In the genomic region with DNA sequence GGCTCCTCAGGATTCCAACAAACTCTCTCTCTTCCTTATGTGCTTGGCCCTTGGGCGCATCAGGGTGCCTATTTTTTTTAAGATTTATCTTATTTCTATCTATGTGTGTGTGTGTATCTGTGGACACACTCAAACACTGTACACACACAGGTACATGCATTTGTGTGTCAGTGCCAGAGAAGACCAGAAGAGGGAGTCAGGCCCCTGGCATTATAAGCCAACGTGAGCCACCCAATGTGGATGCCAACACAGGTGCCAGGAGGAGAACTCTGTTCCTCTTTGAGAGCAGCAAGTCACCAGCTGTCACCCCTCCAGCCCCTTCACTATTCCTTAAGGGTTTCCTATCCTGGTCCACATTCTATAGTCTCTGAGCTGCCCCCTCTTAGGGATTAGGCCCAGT, we compare ENCODE assay signal across 8 mouse cellular contexts. TPM values are rescaled to one million over a fixed set of nuclear protein-coding genes. Genes with fewer than 3 reads are reported as not detected.
DNase-seq lines count a peak whose midpoint lies in the region; ATAC-seq and TF ChIP-seq lines count a peak whose summit lies in the region.

No protein-coding gene starts in this region.

- no peak overlapping the region for H3K9ac ChIP-seq in heart, embryonic 16.5 days (ENCODE audit: low read length)
- no peak overlapping the region for H3K9ac ChIP-seq in ES-Bruce4 (ENCODE audit: low read depth, poor library complexity, severe bottlenecking)
- H3K9ac ChIP-seq in forebrain, embryonic 15.5 days (replicated peaks), result no peak overlapping the region

- no peak for TF ChIP-seq POLR2A in ES-Bruce4 (IDR thresholded peaks at IDR 0.05; ENCODE audit: insufficient read depth, low read length)

- H3K4me1 ChIP-seq in heart, embryonic 16.5 days (ENCODE audit: control insufficient read depth, insufficient read depth, low read length), result peaks cover 28% of the 10 kb centered on the region
- H3K4me1 ChIP-seq in ES-Bruce4 (ENCODE audit: control insufficient read depth, insufficient read depth, low read length), result no peaks in the 10 kb centered on the region
- H3K4me1 ChIP-seq in forebrain, embryonic 15.5 days, result peaks cover 12% of the 10 kb centered on the region

- H3K9me3 ChIP-seq in heart, embryonic 16.5 days (replicated peaks; ENCODE audit: control insufficient read depth, low read length), result no peaks in the 10 kb centered on the region
- no peaks in the 10 kb centered on the region for H3K9me3 ChIP-seq in ES-Bruce4 (replicated peaks; ENCODE audit: control insufficient read depth, insufficient read depth, low read length, poor library complexity, severe bottlenecking)
- no peaks in the 10 kb centered on the region for H3K9me3 ChIP-seq in forebrain, embryonic 15.5 days

- no peak for DNase-seq in heart, adult 8-10 months (ENCODE audit: low spot score)
- DNase-seq in kidney, postnatal 10 days, result peak; percentile 61
- DNase-seq in naive thymus-derived CD4-positive, alpha-beta T cell, adult 2 months (ENCODE audit: low read depth), result peak; percentile 76
- DNase-seq in neural tube, embryonic 10.5 days (ENCODE audit: extremely low spot score, low spot score), result no peak
- no peak for DNase-seq in ovary, postnatal 10 days (ENCODE audit: low spot score)

- 62% methylated on average over 2 of the region's 2 CpGs for WGBS in heart, embryonic 16.5 days
- 60% methylated on average over 2 of the region's 2 CpGs for WGBS in forebrain, embryonic 15.5 days

- H3K36me3 ChIP-seq in heart, embryonic 16.5 days (ENCODE audit: control insufficient read depth, insufficient read depth), result no peaks in the 10 kb centered on the region
- no peaks in the 10 kb centered on the region for H3K36me3 ChIP-seq in ES-Bruce4 (ENCODE audit: control insufficient read depth, insufficient read depth, low read length, poor library complexity, severe bottlenecking)
- no peaks in the 10 kb centered on the region for H3K36me3 ChIP-seq in forebrain, embryonic 15.5 days

- TF ChIP-seq EP300 in ES-Bruce4 (IDR thresholded peaks at IDR 0.05; ENCODE audit: insufficient read depth, low read depth, low read length), result no peak

- H3K4me2 ChIP-seq in heart, embryonic 16.5 days (ENCODE audit: low read depth, low read length), result no peak overlapping the region
- no peak overlapping the region for H3K4me2 ChIP-seq in forebrain, embryonic 15.5 days (replicated peaks)

- peak overlapping the region; percentile 1; the same call in 1 of the 2 replicates for H3K27ac ChIP-seq in heart, embryonic 16.5 days (ENCODE audit: low read length)
- H3K27ac ChIP-seq in ES-Bruce4 (ENCODE audit: insufficient read depth, low read length), result no peak overlapping the region
- no peak overlapping the region for H3K27ac ChIP-seq in forebrain, embryonic 15.5 days (replicated peaks)

- TF ChIP-seq CTCF in ES-Bruce4 (IDR thresholded peaks at IDR 0.05; ENCODE audit: low read depth, low read length), result peak; percentile 27

- no peak overlapping the region for H3K4me3 ChIP-seq in heart, embryonic 16.5 days (ENCODE audit: low read length)
- H3K4me3 ChIP-seq in ES-Bruce4 (ENCODE audit: low read depth, low read length), result no peak overlapping the region
- H3K4me3 ChIP-seq in forebrain, embryonic 15.5 days, result no peak overlapping the region

- H3K27me3 ChIP-seq in heart, embryonic 16.5 days (ENCODE audit: control insufficient read depth, insufficient read depth, low read length), result no peaks in the 10 kb centered on the region
- no peaks in the 10 kb centered on the region for H3K27me3 ChIP-seq in ES-Bruce4 (ENCODE audit: control insufficient read depth, insufficient read depth, low read length, poor library complexity, severe bottlenecking)
- H3K27me3 ChIP-seq in forebrain, embryonic 15.5 days, result no peaks in the 10 kb centered on the region

- ATAC-seq in heart, embryonic 16.5 days (replicated peaks; ENCODE audit: extremely low read depth, insufficient read depth, low FRiP score), result no peak
- no peak for ATAC-seq in forebrain, embryonic 15.5 days (replicated peaks)

RNA-seq across cellular contexts. Expression of a gene that starts 19.1 kb away (rescaled TPM):
- polyA plus RNA-seq in heart, embryonic 16.5 days (2015; fragmentation: Nextera tagmentation; extraction: Ambion mirVana), result 1.8 and 2.1 TPM in 2 replicates
- under 1 TPM; 0.25 to 0.71 (median 0.53) TPM for total RNA-seq in heart, adult 8-10 months (2022)
- 27.3 and 27.6 TPM in 2 replicates for polyA plus RNA-seq in ES-Bruce4 (2011; ENCODE audit: insufficient read depth, insufficient read length, low read depth, missing spikeins)
- polyA plus RNA-seq in forebrain, embryonic 15.5 days (2015; fragmentation: Nextera tagmentation; extraction: Ambion mirVana), result 17.9 and 20.8 TPM in 2 replicates

RNA-seq across cellular contexts. Expression of a gene that starts 21.4 kb away (rescaled TPM):
- polyA plus RNA-seq in heart, embryonic 16.5 days (2015; fragmentation: Nextera tagmentation; extraction: Ambion mirVana), result 61.4 and 66.8 TPM in 2 replicates
- 100 to 1,000 TPM; 303 to 326 (median 315) TPM for total RNA-seq in heart, adult 8-10 months (2022)
- 64.9 and 65.1 TPM in 2 replicates for polyA plus RNA-seq in ES-Bruce4 (2011; ENCODE audit: insufficient read depth, insufficient read length, low read depth, missing spikeins)
- polyA plus RNA-seq in forebrain, embryonic 15.5 days (2015; fragmentation: Nextera tagmentation; extraction: Ambion mirVana), result 23.8 and 26.9 TPM in 2 replicates

RNA-seq across cellular contexts. Expression of a gene that starts 34.0 kb away (rescaled TPM):
- 48.1 and 50.1 TPM in 2 replicates for polyA plus RNA-seq in heart, embryonic 16.5 days (2015; fragmentation: Nextera tagmentation; extraction: Ambion mirVana)
- total RNA-seq in heart, adult 8-10 months (2022), result 10 to 100 TPM; 34.1 to 41.0 (median 37.0) TPM
- 96.5 and 99.1 TPM in 2 replicates for polyA plus RNA-seq in ES-Bruce4 (2011; ENCODE audit: insufficient read depth, insufficient read length, low read depth, missing spikeins)
- polyA plus RNA-seq in forebrain, embryonic 15.5 days (2015; fragmentation: Nextera tagmentation; extraction: Ambion mirVana), result 58.4 and 61.6 TPM in 2 replicates

Comparison
In these comparisons a context has a peak if more than half of its experiments do, and no peak if none do; other contexts are left out.
1. DNase-seq: peak in kidney, postnatal 10 days (single experiment) and naive thymus-derived CD4-positive, alpha-beta T cell, adult 2 months (single experiment); none in heart, adult 8-10 months (single experiment), neural tube, embryonic 10.5 days (single experiment) and ovary, postnatal 10 days (single experiment).